Mouse (Mus musculus) CH12.LX (cell line): Measurements from ENCODE around the gene Rgmb.

Experiments
- BHLHE40 ChIP-seq: IDR thresholded peaks from 2 replicates; pipeline ENCODE4 v1.6.1; 2011; ENCODE audit warnings: mild to moderate bottlenecking, low read depth, low read length, improper control_type of control experiment
- CTCF ChIP-seq, 2 experiments: IDR thresholded peaks in 1 of 2; conservative IDR thresholded peaks in 1 of 2; 2 replicates each; pipeline ENCODE4 v1.5.1; 2011 to 2012; ENCODE audit warnings: low read depth in 2 of 2, low read length in 2 of 2, improper control_type of control experiment in 1 of 2, inconsistent platforms in 1 of 2, mild to moderate bottlenecking in 1 of 2, moderate library complexity in 1 of 2
- ETS1 ChIP-seq: conservative IDR thresholded peaks from 2 replicates; pipeline ENCODE4 v1.6.1; 2012; ENCODE audit warnings: low read depth, mild to moderate bottlenecking, inconsistent platforms, low read length, improper control_type of control experiment, moderate library complexity
- GABPA ChIP-seq: IDR thresholded peaks from 2 replicates; pipeline ENCODE4 v1.6.1; 2012; ENCODE audit warnings: low read depth, low read length, improper control_type of control experiment, inconsistent platforms; ENCODE audit not compliant: insufficient replicate concordance
- JUND ChIP-seq: conservative IDR thresholded peaks from 2 replicates; pipeline ENCODE4 v1.6.1; 2011; ENCODE audit warnings: low read depth, low read length, improper control_type of control experiment
- MAFK ChIP-seq: IDR thresholded peaks from 2 replicates; pipeline ENCODE4 v1.6.1; 2011; ENCODE audit warnings: low read length, improper control_type of control experiment; ENCODE audit not compliant: insufficient replicate concordance
- MAX ChIP-seq: IDR thresholded peaks from 2 replicates; pipeline ENCODE4 v1.6.1; 2011; ENCODE audit warnings: low read length, improper control_type of control experiment
- POLR2A ChIP-seq: IDR thresholded peaks from 2 replicates; pipeline ENCODE4 v1.6.1; 2011; ENCODE audit warnings: low read depth, mild to moderate bottlenecking, improper control_type of control experiment, low read length
- RCOR1 ChIP-seq: conservative IDR thresholded peaks from 2 replicates; pipeline ENCODE4 v1.6.1; 2012; ENCODE audit warnings: low read depth, mild to moderate bottlenecking, inconsistent platforms, low read length, improper control_type of control experiment
- TBP ChIP-seq: conservative IDR thresholded peaks from 2 replicates; pipeline ENCODE4 v1.6.1; 2011; ENCODE audit warnings: low read depth, low read length, improper control_type of control experiment
- USF1 ChIP-seq: IDR thresholded peaks from 2 replicates; pipeline ENCODE4 v1.6.1; 2014; ENCODE audit warnings: low read depth, mild to moderate bottlenecking, inconsistent platforms, low read length, improper control_type of control experiment

- no peak for TF ChIP-seq CTCF (conservative IDR thresholded peaks at IDR 0.05 in 1 of 2, IDR thresholded peaks at IDR 0.05 in 1 of 2; ENCODE audit: low read depth in 2 of 2, low read length in 2 of 2)
- TF ChIP-seq TBP, result no peak
- no peak for TF ChIP-seq POLR2A
- TF ChIP-seq MAX, result no peak
- TF ChIP-seq BHLHE40, result no peak
- TF ChIP-seq MAFK, result no peak
- TF ChIP-seq GABPA, result no peak
- TF ChIP-seq RCOR1, result no peak
- TF ChIP-seq USF1, result no peak
- no peak for TF ChIP-seq JUND
- no peak for TF ChIP-seq ETS1
Observed at GRCm38 (mm10) chr17:15813658-15814212, 17.1 kb downstream of the Rgmb start.
